Mouse (Mus musculus) lung, postnatal 4 days (tissue): ENCODE results near the gene Tmem216.
A peak's percentile ranks its signal among the peaks of the same experiment; 100 is the strongest.
"Not testable (repeated sequence)": the region's sequence is repeated elsewhere in the genome, so short reads cannot be mapped to it uniquely, and the experiment has no call there.

Experiments
- DNase-seq, 2 experiments: peaks; one replicate each; pipeline ENCODE4 v3.0.0; 2021

The Tmem216 gene

GRCm38 (mm10) chr19:10564278-10564677 is 8.2 kb upstream of the Tmem216 start:
- DNase-seq = no peak

- DNase-seq = no peak
Observed at GRCm38 (mm10) chr19:10562351-10562750, 6.3 kb upstream of the Tmem216 start.

GRCm38 (mm10) chr19:10561558-10562314 is 5.7 kb upstream of the Tmem216 start:
- no peak for DNase-seq

GRCm38 (mm10) chr19:10560108-10560507 is 4.1 kb upstream of the Tmem216 start:
- DNase-seq = no peak

GRCm38 (mm10) chr19:10557837-10558375 is 1.9 kb upstream of the Tmem216 start:
- DNase-seq = not testable (repeated sequence)

- no peak for DNase-seq
Observed at GRCm38 (mm10) chr19:10557430-10557829, 1.4 kb upstream of the Tmem216 start.

- no peak for DNase-seq
Observed at GRCm38 (mm10) chr19:10557001-10557400, 963 bp upstream of the Tmem216 start.

- DNase-seq = no peak
Observed at GRCm38 (mm10) chr19:10539454-10539853, 16.6 kb downstream of the Tmem216 start.

- DNase-seq = no peak
Observed at GRCm38 (mm10) chr19:10530082-10530481, 26.0 kb downstream of the Tmem216 start.

- DNase-seq = peak in 1 of 2 experiments; percentile 50
Observed at GRCm38 (mm10) chr19:10525910-10526309, 30.1 kb downstream of the Tmem216 start, which contains the start of gene Sdhaf2. Gene Sdhaf2, minus strand, starts transcription at chr19:10526142.

GRCm38 (mm10) chr19:10525106-10525901 is 30.7 kb downstream of the Tmem216 start, which contains the start of gene Cpsf7:
Gene Cpsf7, plus strand, starts transcription at chr19:10525266.
- peak; percentile 92 to 95 for DNase-seq

- no peak for DNase-seq
Observed at GRCm38 (mm10) chr19:10524784-10525105, 31.3 kb downstream of the Tmem216 start.

GRCm38 (mm10) chr19:10523483-10524080 is 32.5 kb downstream of the Tmem216 start:
- DNase-seq = no peak

GRCm38 (mm10) chr19:10521926-10522325 is 34.1 kb downstream of the Tmem216 start:
- no peak for DNase-seq

GRCm38 (mm10) chr19:10520355-10520754 is 35.7 kb downstream of the Tmem216 start:
- DNase-seq = peak in 1 of 2 experiments; percentile 30

- DNase-seq = peak; percentile 34 to 43
Observed at GRCm38 (mm10) chr19:10510759-10511330, 45.2 kb downstream of the Tmem216 start.

GRCm38 (mm10) chr19:10502571-10502970 is 53.5 kb downstream of the Tmem216 start:
- DNase-seq = peak in 1 of 2 experiments; percentile 58

GRCm38 (mm10) chr19:10500581-10500980 is 55.5 kb downstream of the Tmem216 start:
- DNase-seq = no peak

- no peak for DNase-seq
Observed at GRCm38 (mm10) chr19:10497512-10498160, 58.4 kb downstream of the Tmem216 start.

- DNase-seq = no peak
Observed at GRCm38 (mm10) chr19:10496976-10497375, 59.1 kb downstream of the Tmem216 start.

GRCm38 (mm10) chr19:10495670-10496069 is 60.4 kb downstream of the Tmem216 start:
- no peak for DNase-seq

GRCm38 (mm10) chr19:10486264-10486738 is 69.7 kb downstream of the Tmem216 start:
- DNase-seq = peak in 1 of 2 experiments; percentile 72
